Mouse (Mus musculus): ENCODE measurements around the gene Unc93b1.

GRCm38 (mm10) chr19:3972229-3972628 is 37.2 kb downstream of the Unc93b1 start, which contains the start of gene Aldh3b2:
- TF ChIP-seq POLR2A (IDR thresholded peaks at IDR 0.05; ENCODE audit: insufficient read depth, low read depth, low read length), result no peak
- TF ChIP-seq CTCF (IDR thresholded peaks at IDR 0.05; ENCODE audit: insufficient read depth, low read depth, low read length), result no peak

All from olfactory bulb, adult 2 months (tissue).